Mouse (Mus musculus) lung, embryonic 14.5 days (tissue): ENCODE results near the gene Col24a1. TPM values are rescaled to one million over a fixed set of nuclear protein-coding genes. Genes with fewer than 3 reads are reported as not detected.

Experiments
- ATAC-seq: fragments of 200-750 bp; cut with Nextera tagmentation; 2 replicates; pipeline ENCODE4 v1.8.0; 2017; ENCODE audit warnings: mild to moderate bottlenecking, moderate TSS enrichment, moderate library complexity; ENCODE audit not compliant: insufficient read depth
- DNase-seq: peaks from one replicate; pipeline ENCODE4 v3.0.0-alpha.2; 2015
- H3K27ac ChIP-seq: fragments of 300-500 bp; sonication (generic); 2 replicates; pipeline ENCODE4 v1.5.1; 2014; ENCODE audit warnings: low read depth, mild to moderate bottlenecking, moderate library complexity
- H3K27me3 ChIP-seq: fragments of 300-500 bp; sonication (generic); 2 replicates; pipeline ENCODE4 v1.6.1; 2014; ENCODE audit warnings: low read length, control low read depth; ENCODE audit not compliant: insufficient read depth
- H3K36me3 ChIP-seq: fragments of 300-500 bp; sonication (generic); 2 replicates; pipeline ENCODE4 v1.6.1; 2014; ENCODE audit warnings: control low read depth; ENCODE audit not compliant: insufficient read depth
- H3K4me1 ChIP-seq: fragments of 300-500 bp; sonication (generic); 2 replicates; pipeline ENCODE4 v1.6.1; 2014; ENCODE audit warnings: antibody characterized with exemption, control low read depth; ENCODE audit not compliant: insufficient read depth
- H3K4me2 ChIP-seq: fragments of 300-500 bp; sonication (generic); 2 replicates; pipeline ENCODE4 v1.6.1; 2014; ENCODE audit warnings: mild to moderate bottlenecking
- H3K4me3 ChIP-seq: fragments of 300-500 bp; sonication (generic); 2 replicates; pipeline ENCODE4 v1.5.1; 2014; ENCODE audit warnings: low read depth, low read length
- H3K9ac ChIP-seq: fragments of 300-500 bp; sonication (generic); 2 replicates; pipeline ENCODE4 v1.6.1; 2014
- H3K9me3 ChIP-seq: fragments of 300-500 bp; sonication (generic); 2 replicates; pipeline ENCODE4 v1.6.1; 2016; ENCODE audit warnings: low read depth, low read length, control low read depth
- CTCF ChIP-seq: IDR thresholded peaks from 2 replicates; pipeline ENCODE4 v1.5.1; 2016; ENCODE audit warnings: antibody characterized with exemption, low read depth
- WGBS: fragments of 180-500 bp; shearing (Covaris S2); extraction: QIAGEN DNeasy Blood & Tissue Kit; methylation state at CpG from one replicate; pipeline ENCODE4 v1.1.7; 2014; 5-methylcytosine and 5-hydroxymethylcytosine counted together
- polyA plus RNA-seq: library from polyadenylated mRNA; unstranded; fragments of >200 nt; fragmentation: Nextera tagmentation; extraction: Ambion mirVana; gene quantifications from 2 replicates; pipeline ENCODE4 v1.2.1, GENCODE M21; 2014

Gene Col24a1
- polyA plus RNA-seq, 1 experiment from 2014 or later, result 1.7 TPM

DNA sequence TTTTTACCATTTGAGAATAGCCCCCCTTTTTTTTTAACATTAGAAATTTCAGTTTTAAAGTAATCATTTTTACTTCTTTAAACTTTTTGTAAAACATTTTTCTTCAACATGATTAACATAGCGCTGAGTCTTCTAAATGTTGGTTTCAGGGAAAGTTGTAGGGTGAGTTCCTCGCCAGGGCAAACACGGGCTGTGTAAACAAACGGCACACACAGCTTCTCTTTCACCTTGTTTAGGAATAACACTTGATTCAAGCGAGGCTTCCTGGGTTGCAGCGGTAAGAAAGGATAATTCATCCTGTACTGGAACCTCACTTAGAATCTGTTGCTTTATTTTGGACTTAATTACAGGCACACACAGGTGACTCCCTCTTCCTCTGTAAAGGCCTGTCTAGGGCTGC, 309.1 kb downstream of the Col24a1 start:
- H3K4me2 ChIP-seq, result no peak overlapping the region
- H3K9ac ChIP-seq, result no peak overlapping the region

More for the DNA sequence above, 309.1 kb downstream of the Col24a1 start:
- WGBS, result 30% methylated on average over 6 of the region's 6 CpGs
- Histone ChIP-seq H3K27me3 (no peaks in the 10 kb centered on the region), H3K36me3 (peaks cover 73% of the 10 kb centered on the region), H3K27ac (no peak overlapping the region), H3K4me1 (peaks cover 12% of the 10 kb centered on the region; the same call in 1 of the 2 replicates), H3K9me3 (no peaks in the 10 kb centered on the region), H3K4me3 (no peak overlapping the region)
- DNase-seq, result no peak
- no peak for ATAC-seq
- TF ChIP-seq CTCF, result no peak

Other genes with a start within 250 kb of the Col24a1 start
- gene Clca2, start 193.0 kb upstream of the Col24a1 start, polyA plus RNA-seq, result 0.45 and 0.65 TPM in 2 replicates
- 16.6 and 17.4 TPM in 2 replicates for gene Odf2l, start 173.9 kb upstream of the Col24a1 start, polyA plus RNA-seq